Mouse (Mus musculus): ENCODE measurements at regions not wholly inside any gene's neighbourhood (a gene's known extent, or its start where the extent isn't known, plus 50 kb on each side); places are given as distances from the start of the nearest gene placed in this dataset.

DNA sequence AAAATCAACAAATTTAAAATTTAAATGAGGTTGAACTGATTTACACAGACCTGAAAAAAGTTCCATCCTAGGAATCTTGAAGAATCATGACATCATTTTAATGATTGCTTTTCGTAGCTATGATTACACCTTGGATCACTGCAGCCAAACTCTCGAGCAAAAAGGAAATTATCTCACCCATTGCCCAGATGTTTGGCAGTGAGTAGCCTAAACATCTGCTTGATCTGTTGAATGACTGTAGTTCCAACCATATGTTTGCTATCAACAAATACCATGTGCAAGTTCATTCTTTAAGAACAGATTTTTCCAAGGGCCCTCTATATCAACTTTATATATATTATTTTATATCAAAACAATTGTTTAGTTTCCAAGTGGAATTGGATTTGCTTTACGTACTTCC lies 296.6 kb downstream of the Dmac1 start:
- DNase-seq: no peak

- DNase-seq: peak; percentile 4
These were observed 306.0 kb downstream of the Dmac1 start for GRCm38 (mm10) chr4:74972143-74972542.

Data from cerebellum, adult 8-10 months (tissue).